Mouse (Mus musculus) CH12.LX (cell line): ENCODE results near the gene Hk2. TPM values are rescaled to one million over a fixed set of nuclear protein-coding genes. Genes with fewer than 3 reads are reported as not detected.

ENCODE experiments used
- DNase-seq: peaks from one replicate; pipeline ENCODE4 v3.0.0-alpha.2; 2013; ENCODE audit errors: extremely low read depth
- H3K27ac ChIP-seq: 2 replicates; pipeline ENCODE4 v1.5.1; 2012; ENCODE audit warnings: low read depth, mild to moderate bottlenecking, control low read depth, moderate library complexity; ENCODE audit not compliant: insufficient read depth
- H3K27me3 ChIP-seq: replicated peaks from 2 replicates; pipeline ENCODE3; 2012; ENCODE audit warnings: inconsistent platforms
- H3K36me3 ChIP-seq, 2 experiments: replicated peaks in 1 of 2; 2 replicates each; pipeline versions ENCODE3 to v1.6.1; 2012; ENCODE audit warnings: inconsistent platforms in 1 of 2, low read length in 1 of 2, mild to moderate bottlenecking in 1 of 2, mixed read lengths in 1 of 2, moderate library complexity in 1 of 2; ENCODE audit not compliant: control insufficient read depth in 1 of 2, insufficient read depth in 1 of 2
- H3K4me1 ChIP-seq, 2 experiments: 2 replicates each; pipeline ENCODE4 v1.6.1; 2012; ENCODE audit warnings: inconsistent platforms in 1 of 2, moderate library complexity in 1 of 2; ENCODE audit not compliant: insufficient read depth in 2 of 2, control insufficient read depth in 1 of 2
- H3K4me2 ChIP-seq: 2 replicates; pipeline ENCODE4 v1.6.1; 2012; ENCODE audit warnings: low read depth, mild to moderate bottlenecking, control low read depth; ENCODE audit not compliant: poor library complexity, insufficient read depth, severe bottlenecking
- H3K4me3 ChIP-seq, 3 experiments: fragments of 150-350 bp in 1 of 3; sonication (generic) in 1 of 3; replicated peaks in 1 of 3; 2 replicates each; pipeline versions ENCODE3 to v1.5.1; 2011 to 2012; ENCODE audit warnings: low read depth in 2 of 3, low read length in 2 of 3, mild to moderate bottlenecking in 2 of 3, moderate library complexity in 2 of 3, control low read depth in 1 of 3, improper control_type of control experiment in 1 of 3, inconsistent platforms in 1 of 3, mixed read lengths in 1 of 3; ENCODE audit not compliant: poor library complexity in 1 of 3
- H3K79me2 ChIP-seq: replicated peaks from 2 replicates; pipeline ENCODE4 v1.6.1; 2012; ENCODE audit warnings: mild to moderate bottlenecking, moderate library complexity; ENCODE audit not compliant: control insufficient read depth, poor library complexity, insufficient read depth, severe bottlenecking; ENCODE audit errors: extremely low read depth
- H3K9ac ChIP-seq: 2 replicates; pipeline ENCODE4 v1.6.1; 2012; ENCODE audit warnings: low read depth, mild to moderate bottlenecking, control low read depth, moderate library complexity; ENCODE audit not compliant: insufficient read depth
- H3K9me3 ChIP-seq: replicated peaks from 2 replicates; pipeline ENCODE3; 2012; ENCODE audit warnings: low read length, inconsistent platforms, mixed read lengths
- BHLHE40 ChIP-seq: IDR thresholded peaks from 2 replicates; pipeline ENCODE4 v1.6.1; 2011; ENCODE audit warnings: mild to moderate bottlenecking, low read depth, low read length, improper control_type of control experiment
- E2F4 ChIP-seq: IDR thresholded peaks from 2 replicates; pipeline ENCODE4 v1.6.1; 2011; ENCODE audit warnings: low read depth, low read length, improper control_type of control experiment; ENCODE audit not compliant: insufficient replicate concordance
- ELF1 ChIP-seq: IDR thresholded peaks from 2 replicates; pipeline ENCODE4 v1.6.1; 2014; ENCODE audit warnings: low read depth, mild to moderate bottlenecking, inconsistent platforms, low read length, improper control_type of control experiment
- EP300 ChIP-seq: IDR thresholded peaks from 2 replicates; pipeline ENCODE4 v1.6.1; 2011; ENCODE audit warnings: low read length, improper control_type of control experiment
- GABPA ChIP-seq: IDR thresholded peaks from 2 replicates; pipeline ENCODE4 v1.6.1; 2012; ENCODE audit warnings: low read depth, low read length, improper control_type of control experiment, inconsistent platforms; ENCODE audit not compliant: insufficient replicate concordance
- JUN ChIP-seq: IDR thresholded peaks from 2 replicates; pipeline ENCODE4 v1.6.1; 2011; ENCODE audit warnings: low read depth, mild to moderate bottlenecking, low read length, improper control_type of control experiment, moderate library complexity; ENCODE audit not compliant: insufficient read depth
- JUND ChIP-seq: conservative IDR thresholded peaks from 2 replicates; pipeline ENCODE4 v1.6.1; 2011; ENCODE audit warnings: low read depth, low read length, improper control_type of control experiment
- MAFK ChIP-seq: IDR thresholded peaks from 2 replicates; pipeline ENCODE4 v1.6.1; 2011; ENCODE audit warnings: low read length, improper control_type of control experiment; ENCODE audit not compliant: insufficient replicate concordance
- MAZ ChIP-seq: IDR thresholded peaks from 2 replicates; pipeline ENCODE4 v1.6.1; 2012; ENCODE audit warnings: low read depth, mild to moderate bottlenecking, inconsistent platforms, low read length, improper control_type of control experiment, moderate library complexity
- MEF2A ChIP-seq: IDR thresholded peaks from 2 replicates; pipeline ENCODE4 v1.6.1; 2014; ENCODE audit warnings: low read depth, mild to moderate bottlenecking, inconsistent platforms, low read length, improper control_type of control experiment, borderline replicate concordance
- MYC ChIP-seq: IDR thresholded peaks from 2 replicates; pipeline ENCODE4 v1.6.1; 2011; ENCODE audit warnings: low read depth, mild to moderate bottlenecking, improper control_type of control experiment, low read length
- POLR2AphosphoS2 ChIP-seq: IDR thresholded peaks from 2 replicates; pipeline ENCODE4 v1.6.1; 2011; ENCODE audit warnings: low read depth, low read length, improper control_type of control experiment
- RCOR1 ChIP-seq: conservative IDR thresholded peaks from 2 replicates; pipeline ENCODE4 v1.6.1; 2012; ENCODE audit warnings: low read depth, mild to moderate bottlenecking, inconsistent platforms, low read length, improper control_type of control experiment
- SIN3A ChIP-seq: IDR thresholded peaks from 2 replicates; pipeline ENCODE4 v1.6.1; 2012; ENCODE audit warnings: low read length, improper control_type of control experiment, inconsistent platforms
- TBP ChIP-seq: conservative IDR thresholded peaks from 2 replicates; pipeline ENCODE4 v1.6.1; 2011; ENCODE audit warnings: low read depth, low read length, improper control_type of control experiment
- TCF12 ChIP-seq: IDR thresholded peaks from 2 replicates; pipeline ENCODE4 v1.6.1; 2014; ENCODE audit warnings: low read depth, mild to moderate bottlenecking, inconsistent platforms, low read length, improper control_type of control experiment
- USF2 ChIP-seq: conservative IDR thresholded peaks from 2 replicates; pipeline ENCODE4 v1.6.1; 2011; ENCODE audit warnings: low read depth, low read length, improper control_type of control experiment
- ZC3H11A ChIP-seq: IDR thresholded peaks from 2 replicates; pipeline ENCODE4 v1.6.1; 2012; ENCODE audit warnings: low read depth, mild to moderate bottlenecking, inconsistent platforms, low read length, improper control_type of control experiment
- ZKSCAN1 ChIP-seq: IDR thresholded peaks from 2 replicates; pipeline ENCODE4 v1.6.1; 2012; ENCODE audit warnings: low read depth, inconsistent platforms, low read length, improper control_type of control experiment, borderline replicate concordance
- dilution Hi-C: fragments of 300-500 bp; cut with MboI; formaldehyde crosslinking; loops from 2 replicates; pipeline ENCODE4 v1.14.3; 2020; ENCODE audit warnings: low sequenced_read_pairs; ENCODE audit not compliant: extremely low pct_unique_long_range_greater_than_20kb, extremely low pct_ligation_motif_present
- in situ Hi-C: fragments of 300-500 bp; cut with MboI; formaldehyde crosslinking; loops from 3 replicates; pipeline ENCODE4 v1.14.3; 2019; ENCODE audit warnings: low sequenced_read_pairs, low pct_ligation_motif_present, low pct_unique_long_range_greater_than_20kb, mixed read lengths
- polyA plus RNA-seq: library from polyadenylated mRNA; unstranded; fragments of >175 nt; gene quantifications from 2 replicates; pipeline ENCODE4 v1.2.1, GENCODE M21; 2012; ENCODE audit warnings: low read depth; ENCODE audit not compliant: insufficient read length
- total RNA-seq, 2 experiments: library from RNA; depleted of rRNA; stranded (reverse); fragments of 300-350 nt in 1 of 2; fragments of >200 nt in 1 of 2; gene quantifications; 2 replicates each; pipeline ENCODE4 v1.2.3; 2012 to 2014

Gene Hk2
- total and polyA plus RNA-seq, 3 experiments = 64.2 to 149 (median 75.3) TPM

- TF ChIP-seq SIN3A = no peak
- TF ChIP-seq EP300 = no peak
- no peak for TF ChIP-seq MAZ
- TF ChIP-seq USF2 = no peak
- no peak for TF ChIP-seq MYC
- no peak for TF ChIP-seq BHLHE40
- TF ChIP-seq TBP = no peak
- TF ChIP-seq JUN = no peak
- TF ChIP-seq RCOR1 = no peak
- TF ChIP-seq ZC3H11A = no peak
- no peak for TF ChIP-seq ELF1
- no peak for TF ChIP-seq ZKSCAN1
- H3K9me3 ChIP-seq = no peaks in the 10 kb centered on the region
- in situ Hi-C loops (no loop called here), dilution Hi-C loops (no loop called here)
- no peak overlapping the region for H3K9ac ChIP-seq
- no peak for DNase-seq
- H3K4me1 ChIP-seq = peaks cover 5 to 6% of the 10 kb centered on the region in 2 experiments
- H3K4me2 ChIP-seq = no peak overlapping the region
- H3K4me3 ChIP-seq = no peak overlapping the region
- H3K27ac ChIP-seq = no peak overlapping the region
- no peaks in the 10 kb centered on the region for H3K36me3 ChIP-seq
- no peaks in the 10 kb centered on the region for H3K27me3 ChIP-seq
- H3K79me2 ChIP-seq = no peaks in the 10 kb centered on the region
Measured at GRCm38 (mm10) chr6:82807984-82808700, 33.9 kb upstream of the Hk2 start.

GRCm38 (mm10) chr6:82806971-82807370, 32.7 kb upstream of the Hk2 start:
- no peak overlapping the region for H3K9ac ChIP-seq
- dilution Hi-C loops = no loop called here
- in situ Hi-C loops = no loop called here

More at GRCm38 (mm10) chr6:82806971-82807370, 32.7 kb upstream of the Hk2 start:
- Histone ChIP-seq H3K9me3 (no peaks in the 10 kb centered on the region), H3K79me2 (no peaks in the 10 kb centered on the region), H3K4me2 (no peak overlapping the region), H3K27me3 (no peaks in the 10 kb centered on the region), H3K4me1 (peaks cover 5 to 6% of the 10 kb centered on the region in 2 experiments), H3K4me3 (no peak overlapping the region), H3K36me3 (no peaks in the 10 kb centered on the region), H3K27ac (no peak overlapping the region)
- DNase-seq = no peak
- TF ChIP-seq E2F4 = no peak
- no peak for TF ChIP-seq RCOR1
- no peak for TF ChIP-seq POLR2AphosphoS2
- TF ChIP-seq TCF12 = no peak
- TF ChIP-seq MEF2A = no peak
- no peak for TF ChIP-seq MAFK
- no peak for TF ChIP-seq GABPA
- TF ChIP-seq SIN3A = no peak
- no peak for TF ChIP-seq JUND
- TF ChIP-seq EP300 = no peak
